11 mouse cellular contexts compared by ENCODE assay signal in the genomic region with DNA sequence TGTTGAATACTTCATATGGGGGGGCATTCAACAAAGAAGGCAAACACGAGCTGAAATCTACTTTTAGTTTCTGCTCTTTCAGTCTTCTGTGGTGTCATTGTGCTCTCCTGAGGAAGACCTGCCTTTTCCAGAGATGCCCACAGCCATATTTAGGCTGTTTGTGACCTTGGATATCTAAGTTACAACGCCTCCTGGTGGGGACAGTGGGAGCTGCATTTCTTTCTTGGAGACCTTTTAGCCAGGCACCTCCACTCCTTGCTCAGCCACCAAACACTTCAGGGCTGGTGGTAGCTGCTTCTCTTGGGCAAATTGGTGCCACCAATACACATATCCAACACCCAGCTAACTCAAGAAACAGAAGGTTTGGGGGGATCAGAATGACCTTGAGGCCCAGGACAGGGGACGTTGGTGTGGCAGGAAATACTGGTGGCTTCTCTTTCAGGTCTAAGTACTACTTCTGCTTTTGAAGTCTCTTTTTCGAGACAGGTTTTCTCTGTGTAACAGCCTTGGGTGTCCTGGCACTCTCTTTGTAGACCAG. TPM values are rescaled to one million over a fixed set of nuclear protein-coding genes. Genes with fewer than 3 reads are reported as not detected.
DNase-seq lines count a peak whose midpoint lies in the region; ATAC-seq and TF ChIP-seq lines count a peak whose summit lies in the region.
"Had no signal": no experiment of that assay in that cellular context is flagged by ENCODE, and none has a peak within 500 bp of the region (broad histone marks: within the 10 kb centered on the region; RNA-seq: fewer than 3 reads in every experiment).

No protein-coding gene starts in this region.

- H3K36me3 ChIP-seq in kidney, embryonic 16.5 days (ENCODE audit: insufficient read depth, low read length), result no peaks in the 10 kb centered on the region
- no peaks in the 10 kb centered on the region for H3K36me3 ChIP-seq in thymus, adult 2 months (ENCODE audit: control insufficient read depth, insufficient read depth, low read length)
- no peaks in the 10 kb centered on the region for H3K36me3 ChIP-seq in midbrain, embryonic 11.5 days (ENCODE audit: control insufficient read depth, insufficient read depth, low read length)
- no peaks in the 10 kb centered on the region for H3K36me3 ChIP-seq in hindbrain, embryonic 13.5 days
- H3K36me3 ChIP-seq: midbrain, embryonic 10.5 days had no signal

- no peak for TF ChIP-seq POLR2A in thymus, adult 2 months (IDR thresholded peaks at IDR 0.05; ENCODE audit: control insufficient read depth, extremely low read depth, insufficient read depth, low read length, poor library complexity)

- DNase-seq in kidney, adult 9 months, result peak; percentile 20
- peak; percentile 67 for DNase-seq in thymus, postnatal 4 days
- no peak for DNase-seq in thymus, adult 2 months
- DNase-seq in left cerebral cortex, postnatal 25 days (ENCODE audit: low spot score in 2 of 2), result no peak
- no peak for DNase-seq in midbrain, embryonic 11.5 days (ENCODE audit: low spot score, missing footprints)

- no peak for ATAC-seq in kidney, embryonic 16.5 days (ENCODE audit: low FRiP score, low TSS enrichment)
- ATAC-seq in erythroblast, adult 5-6 weeks (replicated peaks; ENCODE audit: low FRiP score, poor library complexity, severe bottlenecking), result peak; percentile 51; the same call in 1 of the 2 replicates
- ATAC-seq in midbrain, embryonic 11.5 days (ENCODE audit: low FRiP score), result no peak
- ATAC-seq in hindbrain, embryonic 13.5 days (ENCODE audit: low FRiP score), result no peak

- intact Hi-C loops in left cerebral cortex, postnatal 25 days (cut with DNase I), result no loop called here

- H3K9me3 ChIP-seq in kidney, embryonic 16.5 days (ENCODE audit: low read length), result no peaks in the 10 kb centered on the region
- H3K9me3 ChIP-seq in midbrain, embryonic 11.5 days (ENCODE audit: control insufficient read depth, low read length), result no peaks in the 10 kb centered on the region
- H3K9me3 ChIP-seq in hindbrain, embryonic 13.5 days, result no peaks in the 10 kb centered on the region
- H3K9me3 ChIP-seq: midbrain, embryonic 10.5 days had no signal

- peaks cover 18% of the 10 kb centered on the region for H3K4me1 ChIP-seq in kidney, embryonic 16.5 days (ENCODE audit: insufficient read depth, low read length)
- H3K4me1 ChIP-seq in thymus, adult 2 months (replicated peaks; ENCODE audit: control insufficient read depth, insufficient read depth, low read length), result peaks cover 12% of the 10 kb centered on the region
- H3K4me1 ChIP-seq in midbrain, embryonic 11.5 days (ENCODE audit: control insufficient read depth, insufficient read depth, low read length), result peaks cover 15% of the 10 kb centered on the region
- H3K4me1 ChIP-seq in hindbrain, embryonic 13.5 days (replicated peaks), result peaks cover 23% of the 10 kb centered on the region

- H3K9ac ChIP-seq in kidney, embryonic 16.5 days (replicated peaks; ENCODE audit: low read length), result no peak overlapping the region
- no peak overlapping the region for H3K9ac ChIP-seq in midbrain, embryonic 11.5 days (ENCODE audit: low read length)
- H3K9ac ChIP-seq in hindbrain, embryonic 13.5 days, result no peak overlapping the region

- TF ChIP-seq CTCF in thymus, adult 2 months (IDR thresholded peaks at IDR 0.05; ENCODE audit: borderline replicate concordance, control insufficient read depth, extremely low read depth, insufficient read depth, low read length, poor library complexity), result no peak

- WGBS in kidney, embryonic 16.5 days, result 60% methylated on average over 4 of the region's 4 CpGs
- 50% methylated on average over 4 of the region's 4 CpGs for WGBS in thymus, adult 2 months
- WGBS in midbrain, embryonic 11.5 days, result 70% methylated on average over 4 of the region's 4 CpGs
- WGBS in hindbrain, embryonic 13.5 days, result 74% methylated on average over 4 of the region's 4 CpGs

- no peak overlapping the region for H3K27ac ChIP-seq in kidney, embryonic 16.5 days (ENCODE audit: low read length)
- H3K27ac ChIP-seq in thymus, adult 2 months (ENCODE audit: control insufficient read depth, insufficient read depth, low read length), result no peak overlapping the region
- no peak overlapping the region for H3K27ac ChIP-seq in midbrain, embryonic 11.5 days (ENCODE audit: low read depth, low read length)
- H3K27ac ChIP-seq in hindbrain, embryonic 13.5 days, result no peak overlapping the region
- H3K27ac ChIP-seq: midbrain, embryonic 10.5 days had no signal

- H3K27me3 ChIP-seq in kidney, embryonic 16.5 days (ENCODE audit: insufficient read depth, low read length), result peaks cover 89% of the 10 kb centered on the region
- peaks cover 12% of the 10 kb centered on the region for H3K27me3 ChIP-seq in thymus, adult 2 months (ENCODE audit: control insufficient read depth, insufficient read depth, low read length)
- H3K27me3 ChIP-seq in midbrain, embryonic 11.5 days (ENCODE audit: control insufficient read depth, insufficient read depth, low read length), result peaks cover 57% of the 10 kb centered on the region
- H3K27me3 ChIP-seq in hindbrain, embryonic 13.5 days, result peaks cover 99% of the 10 kb centered on the region

- no peak overlapping the region for H3K4me2 ChIP-seq in kidney, embryonic 16.5 days (replicated peaks; ENCODE audit: low read depth, low read length)
- H3K4me2 ChIP-seq in midbrain, embryonic 11.5 days, result no peak overlapping the region
- no peak overlapping the region for H3K4me2 ChIP-seq in hindbrain, embryonic 13.5 days

- H3K4me3 ChIP-seq in kidney, embryonic 16.5 days (ENCODE audit: low read length), result no peak overlapping the region
- H3K4me3 ChIP-seq in thymus, adult 2 months (ENCODE audit: control insufficient read depth, insufficient read depth, low read length), result no peak overlapping the region
- no peak overlapping the region for H3K4me3 ChIP-seq in midbrain, embryonic 11.5 days (ENCODE audit: low read depth, low read length)
- H3K4me3 ChIP-seq in hindbrain, embryonic 13.5 days, result no peak overlapping the region

RNA-seq across cellular contexts. Expression of a gene that starts 15.8 kb away (rescaled TPM):
- polyA plus RNA-seq in kidney, embryonic 16.5 days (2015; fragmentation: Nextera tagmentation; extraction: Ambion mirVana), result 1.0 and 1.5 TPM in 2 replicates
- 1.8 and 2.1 TPM in 2 replicates for polyA plus RNA-seq in thymus, adult 2 months (2012; rRNA removed)
- not detected in 2 replicates for total RNA-seq in erythroblast, adult 5-6 weeks (2015; ENCODE audit: low replicate concordance)
- total RNA-seq in erythroblast, adult 5-6 weeks (2017; ENCODE audit: low replicate concordance), result not detected in 2 replicates
- total RNA-seq in left cerebral cortex, postnatal 25 days (2021), result 100 to 1,000 TPM in 1 of 2 experiments, 10 to 100 TPM in 1; 87.6 to 102 TPM
- 1.4 and 1.6 TPM in 2 replicates for polyA plus RNA-seq in midbrain, embryonic 11.5 days (2014; fragmentation: Nextera tagmentation; extraction: Ambion mirVana)
- 2.0 and 3.1 TPM in 2 replicates for polyA plus RNA-seq in hindbrain, embryonic 13.5 days (2015; fragmentation: Nextera tagmentation; extraction: Ambion mirVana)

RNA-seq across cellular contexts. Expression of a gene that starts 32.0 kb away (rescaled TPM):
- polyA plus RNA-seq in kidney, embryonic 16.5 days (2015; fragmentation: Nextera tagmentation; extraction: Ambion mirVana), result 15.6 and 17.8 TPM in 2 replicates
- polyA plus RNA-seq in thymus, adult 2 months (2012; rRNA removed), result 106 and 123 TPM in 2 replicates
- total RNA-seq in erythroblast, adult 5-6 weeks (2015; ENCODE audit: low replicate concordance), result 756 and 864 TPM in 2 replicates
- 516 and 701 TPM in 2 replicates for total RNA-seq in erythroblast, adult 5-6 weeks (2017; ENCODE audit: low replicate concordance)
- total RNA-seq in left cerebral cortex, postnatal 25 days (2021), result under 1 TPM; 0.18 to 0.69 TPM
- 16.3 and 18.6 TPM in 2 replicates for polyA plus RNA-seq in midbrain, embryonic 11.5 days (2014; fragmentation: Nextera tagmentation; extraction: Ambion mirVana)
- polyA plus RNA-seq in hindbrain, embryonic 13.5 days (2015; fragmentation: Nextera tagmentation; extraction: Ambion mirVana), result 2.5 and 3.3 TPM in 2 replicates

RNA-seq across cellular contexts. Expression of a gene that starts 43.9 kb away (rescaled TPM):
- polyA plus RNA-seq in kidney, embryonic 16.5 days (2015; fragmentation: Nextera tagmentation; extraction: Ambion mirVana), result 60.1 and 66.6 TPM in 2 replicates
- 23.0 and 29.0 TPM in 2 replicates for polyA plus RNA-seq in thymus, adult 2 months (2012; rRNA removed)
- 28.6 and 43.9 TPM in 2 replicates for total RNA-seq in erythroblast, adult 5-6 weeks (2015; ENCODE audit: low replicate concordance)
- total RNA-seq in erythroblast, adult 5-6 weeks (2017; ENCODE audit: low replicate concordance), result 5.2 and 22.2 TPM in 2 replicates
- 10 to 100 TPM; 48.1 to 59.6 TPM for total RNA-seq in left cerebral cortex, postnatal 25 days (2021)
- polyA plus RNA-seq in midbrain, embryonic 11.5 days (2014; fragmentation: Nextera tagmentation; extraction: Ambion mirVana), result 38.1 and 43.1 TPM in 2 replicates
- polyA plus RNA-seq in hindbrain, embryonic 13.5 days (2015; fragmentation: Nextera tagmentation; extraction: Ambion mirVana), result 59.2 and 61.9 TPM in 2 replicates

RNA-seq across cellular contexts. Expression of a gene that starts 48.2 kb away (rescaled TPM):
- 0.19 and 0.26 TPM in 2 replicates for polyA plus RNA-seq in kidney, embryonic 16.5 days (2015; fragmentation: Nextera tagmentation; extraction: Ambion mirVana)
- polyA plus RNA-seq in thymus, adult 2 months (2012; rRNA removed), result 0.60 and 0.94 TPM in 2 replicates
- total RNA-seq in erythroblast, adult 5-6 weeks (2015; ENCODE audit: low replicate concordance), result not detected in 2 replicates
- 2.0 TPM in 1 of 2 replicates, not detected in the other for total RNA-seq in erythroblast, adult 5-6 weeks (2017; ENCODE audit: low replicate concordance)
- total RNA-seq in left cerebral cortex, postnatal 25 days (2021), result not detected
- 0.15 TPM in 1 of 2 replicates, not detected in the other for polyA plus RNA-seq in midbrain, embryonic 11.5 days (2014; fragmentation: Nextera tagmentation; extraction: Ambion mirVana)
- polyA plus RNA-seq in hindbrain, embryonic 13.5 days (2015; fragmentation: Nextera tagmentation; extraction: Ambion mirVana), result not detected in 2 replicates
- total RNA-seq: left cerebral cortex, adult 8-10 months had no signal
- polyA plus RNA-seq: cortical plate, adult 2 months; midbrain, embryonic 10.5 days had no signal

Comparison
In these comparisons a context has a peak if more than half of its experiments do, and no peak if none do; other contexts are left out.
1. DNase-seq: peak in kidney, adult 9 months (single experiment) and thymus, postnatal 4 days (single experiment); none in thymus, adult 2 months (single experiment), left cerebral cortex, postnatal 25 days (0 of 2) and midbrain, embryonic 11.5 days (single experiment).